Mouse (Mus musculus) limb, embryonic 14.5 days (tissue): ENCODE measurements at regions not wholly inside any gene's neighbourhood (a gene's known extent, or its start where the extent isn't known, plus 50 kb on each side); places are given as distances from the start of the nearest gene placed in this dataset.

ENCODE experiments used
- ATAC-seq: fragments of 200-750 bp; cut with Nextera tagmentation; 2 replicates; pipeline ENCODE4 v1.8.0; 2017; ENCODE audit warnings: low read depth, moderate number of reproducible peaks, moderate TSS enrichment; ENCODE audit not compliant: low FRiP score
- DNase-seq: peaks from one replicate; pipeline ENCODE4 v3.0.0-alpha.2; 2015; ENCODE audit warnings: low spot score
- H3K27ac ChIP-seq: fragments of 300-500 bp; sonication (generic); replicated peaks from 2 replicates; pipeline ENCODE4 v1.5.1; 2014; ENCODE audit warnings: low read depth, mild to moderate bottlenecking, low read length, moderate library complexity, mixed read lengths
- H3K27me3 ChIP-seq: fragments of 300-500 bp; sonication (generic); 2 replicates; pipeline ENCODE4 v1.6.1; 2014; ENCODE audit warnings: low read length, mixed read lengths; ENCODE audit not compliant: control insufficient read depth, insufficient read depth
- H3K36me3 ChIP-seq: fragments of 300-500 bp; sonication (generic); 2 replicates; pipeline ENCODE4 v1.6.1; 2014; ENCODE audit warnings: mild to moderate bottlenecking, low read length, moderate library complexity, mixed read lengths; ENCODE audit not compliant: control insufficient read depth, insufficient read depth
- H3K4me1 ChIP-seq: fragments of 300-500 bp; sonication (generic); 2 replicates; pipeline ENCODE4 v1.6.1; 2014; ENCODE audit warnings: antibody characterized with exemption, low read length, mixed read lengths; ENCODE audit not compliant: control insufficient read depth, insufficient read depth
- H3K4me2 ChIP-seq: fragments of 300-500 bp; sonication (generic); replicated peaks from 2 replicates; pipeline ENCODE4 v1.6.1; 2014; ENCODE audit warnings: low read depth, mild to moderate bottlenecking, low read length, moderate library complexity; ENCODE audit not compliant: severe bottlenecking
- H3K4me3 ChIP-seq: fragments of 300-500 bp; sonication (generic); replicated peaks from 2 replicates; pipeline ENCODE4 v1.5.1; 2014; ENCODE audit warnings: low read length
- H3K9ac ChIP-seq: fragments of 300-500 bp; sonication (generic); 2 replicates; pipeline ENCODE4 v1.6.1; 2014; ENCODE audit warnings: mild to moderate bottlenecking, low read depth, low read length, moderate library complexity; ENCODE audit not compliant: severe bottlenecking
- H3K9me3 ChIP-seq: fragments of 300-500 bp; sonication (generic); 2 replicates; pipeline ENCODE4 v1.6.1; 2016; ENCODE audit warnings: low read length; ENCODE audit not compliant: control insufficient read depth
- POLR2A ChIP-seq: fragments of 200-500 bp; IDR thresholded peaks from 2 replicates; pipeline ENCODE4 v1.8.0; 2012; ENCODE audit warnings: inconsistent platforms, mild to moderate bottlenecking, moderate library complexity, borderline replicate concordance; ENCODE audit not compliant: insufficient read depth, insufficient read length; ENCODE audit errors: extremely low read depth
- WGBS: fragments of 180-500 bp; shearing (Covaris S2); extraction: QIAGEN DNeasy Blood & Tissue Kit; methylation state at CpG from one replicate; pipeline ENCODE4 v1.1.7; 2014; 5-methylcytosine and 5-hydroxymethylcytosine counted together

GRCm38 (mm10) chr13:117127813-117128549, 80.4 kb upstream of the Emb start:
- no peak overlapping the region for H3K4me3 ChIP-seq
- no peak for ATAC-seq
- H3K4me1 ChIP-seq, result no peaks in the 10 kb centered on the region
- no peak overlapping the region for H3K4me2 ChIP-seq
- H3K9me3 ChIP-seq, result no peaks in the 10 kb centered on the region
- no peak for DNase-seq
- WGBS, result 84% methylated on average over 12 of the region's 12 CpGs
- no peaks in the 10 kb centered on the region for H3K36me3 ChIP-seq
- no peak for TF ChIP-seq POLR2A
- no peaks in the 10 kb centered on the region for H3K27me3 ChIP-seq
- no peak overlapping the region for H3K27ac ChIP-seq
- H3K9ac ChIP-seq, result no peak overlapping the region

GRCm38 (mm10) chr13:117127116-117127728, 81.1 kb upstream of the Emb start:
- 86% methylated on average over 10 of the region's 10 CpGs for WGBS
- ATAC-seq, result no peak
- Histone ChIP-seq H3K9ac (no peak overlapping the region), H3K4me3 (no peak overlapping the region), H3K36me3 (no peaks in the 10 kb centered on the region), H3K27ac (no peak overlapping the region), H3K4me2 (no peak overlapping the region), H3K9me3 (no peaks in the 10 kb centered on the region), H3K27me3 (no peaks in the 10 kb centered on the region), H3K4me1 (no peaks in the 10 kb centered on the region)
- no peak for TF ChIP-seq POLR2A
- no peak for DNase-seq

- Histone ChIP-seq H3K4me2 (no peak overlapping the region), H3K9me3 (no peaks in the 10 kb centered on the region), H3K27me3 (no peaks in the 10 kb centered on the region), H3K4me3 (no peak overlapping the region), H3K27ac (no peak overlapping the region), H3K4me1 (no peaks in the 10 kb centered on the region), H3K9ac (no peak overlapping the region), H3K36me3 (no peaks in the 10 kb centered on the region)
- 74% methylated on average over 4 of the region's 4 CpGs for WGBS
- ATAC-seq, result no peak
- TF ChIP-seq POLR2A, result no peak
- no peak for DNase-seq
These were observed 88.7 kb upstream of the Emb start for GRCm38 (mm10) chr13:117119636-117120035.

- WGBS, result 49% methylated on average over 5 of the region's 5 CpGs
- ATAC-seq, result no peak
These were observed 89.5 kb upstream of the Parp8 start for GRCm38 (mm10) chr13:117114797-117115196.

GRCm38 (mm10) chr13:117112424-117112823, 87.1 kb upstream of the Parp8 start:
- no peak overlapping the region for H3K9ac ChIP-seq
- ATAC-seq (no peak), DNase-seq (no peak)
- H3K27ac ChIP-seq, result no peak overlapping the region
- WGBS, result 65% methylated on average over 1 of the region's 1 CpGs
- H3K4me1 ChIP-seq, result no peaks in the 10 kb centered on the region
- no peaks in the 10 kb centered on the region for H3K9me3 ChIP-seq
- no peak for TF ChIP-seq POLR2A
- no peaks in the 10 kb centered on the region for H3K36me3 ChIP-seq
- H3K4me3 ChIP-seq, result no peak overlapping the region
- no peaks in the 10 kb centered on the region for H3K27me3 ChIP-seq
- H3K4me2 ChIP-seq, result no peak overlapping the region

More at GRCm38 (mm10) chr13:117114797-117115196, 89.5 kb upstream of the Parp8 start:
- DNase-seq, result no peak
- TF ChIP-seq POLR2A, result no peak
- Histone ChIP-seq H3K27ac (no peak overlapping the region), H3K4me1 (no peaks in the 10 kb centered on the region), H3K9me3 (no peaks in the 10 kb centered on the region), H3K4me3 (no peak overlapping the region), H3K9ac (no peak overlapping the region), H3K4me2 (no peak overlapping the region), H3K27me3 (no peaks in the 10 kb centered on the region), H3K36me3 (no peaks in the 10 kb centered on the region)
